Mouse (Mus musculus) spleen, adult 2 months (tissue): ENCODE results near the gene 9930104L06Rik. TPM values are rescaled to one million over a fixed set of nuclear protein-coding genes. Genes with fewer than 3 reads are reported as not detected.

Source experiments
- DNase-seq, 2 experiments: peaks; one replicate each; pipeline versions ENCODE4 v3.0.0 to v3.0.0-alpha.2; 2012 to 2021; ENCODE audit warnings: low spot score in 2 of 2, low read depth in 1 of 2
- H3K27ac ChIP-seq: fragments of 200-500 bp; 2 replicates; pipeline ENCODE4 v1.5.1; 2012; ENCODE audit warnings: low read length, inconsistent platforms; ENCODE audit not compliant: insufficient read depth
- H3K27me3 ChIP-seq: fragments of 200-500 bp; 2 replicates; pipeline ENCODE4 v1.6.1; 2012; ENCODE audit warnings: mild to moderate bottlenecking, moderate library complexity, low read length, inconsistent platforms; ENCODE audit not compliant: control insufficient read depth, insufficient read depth
- H3K36me3 ChIP-seq: fragments of 200-500 bp; 2 replicates; pipeline ENCODE4 v1.6.1; 2012; ENCODE audit warnings: mild to moderate bottlenecking, low read length, inconsistent platforms; ENCODE audit not compliant: control insufficient read depth, insufficient read depth
- H3K4me1 ChIP-seq: fragments of 200-500 bp; 2 replicates; pipeline ENCODE4 v1.6.1; 2011; ENCODE audit warnings: inconsistent platforms; ENCODE audit not compliant: control insufficient read depth, insufficient read depth, insufficient read length
- H3K4me3 ChIP-seq: fragments of 200-500 bp; 2 replicates; pipeline ENCODE4 v1.5.1; 2011; ENCODE audit warnings: mild to moderate bottlenecking, inconsistent platforms; ENCODE audit not compliant: insufficient read depth, insufficient read length; ENCODE audit errors: extremely low read depth
- CTCF ChIP-seq: fragments of 200-500 bp; IDR thresholded peaks from 2 replicates; pipeline ENCODE4 v1.5.1; 2011; ENCODE audit warnings: mild to moderate bottlenecking, inconsistent platforms; ENCODE audit not compliant: insufficient read depth, insufficient read length, insufficient replicate concordance; ENCODE audit errors: extremely low read depth
- POLR2A ChIP-seq: fragments of 200-500 bp; IDR thresholded peaks from 2 replicates; pipeline ENCODE4 v1.6.1; 2011; ENCODE audit warnings: low read depth, low read length, inconsistent platforms
- WGBS: fragments of 180-500 bp; shearing (Covaris S2); methylation state at CpG from one replicate; pipeline ENCODE4 v1.1.7; 2018; 5-methylcytosine and 5-hydroxymethylcytosine counted together
- polyA plus RNA-seq: library from polyadenylated mRNA; depleted of rRNA; stranded (reverse); fragments of >200 nt; gene quantifications from 2 replicates; pipeline ENCODE4 v1.2.3, GENCODE M21; 2012

The 9930104L06Rik gene
- polyA plus RNA-seq, 1 experiment: 13.2 TPM

- no peaks in the 10 kb centered on the region for H3K27me3 ChIP-seq
- no peak overlapping the region for H3K4me3 ChIP-seq
- TF ChIP-seq POLR2A (no peak), CTCF (no peak)
- H3K27ac ChIP-seq: no peak overlapping the region
- WGBS: 88% methylated on average over 5 of the region's 5 CpGs
- peaks cover 10% of the 10 kb centered on the region for H3K36me3 ChIP-seq
- DNase-seq: no peak
- 0 out of 2 replicates have a peak, but pooled peaks cover 4% of the 10 kb centered on the region for H3K4me1 ChIP-seq
These were observed 6.9 kb downstream of the 9930104L06Rik start for GRCm38 (mm10) chr4:124943781-124944180.

- H3K36me3 ChIP-seq: peaks cover 9% of the 10 kb centered on the region
- TF ChIP-seq POLR2A (no peak), CTCF (no peak)
- no peak overlapping the region for H3K4me3 ChIP-seq
- DNase-seq: no peak
- H3K27me3 ChIP-seq: no peaks in the 10 kb centered on the region
- WGBS: 69% methylated on average over 2 of the region's 2 CpGs
- 0 out of 2 replicates have a peak, but pooled peaks cover 4% of the 10 kb centered on the region for H3K4me1 ChIP-seq
- no peak overlapping the region for H3K27ac ChIP-seq
These were observed 8.1 kb downstream of the 9930104L06Rik start for GRCm38 (mm10) chr4:124944961-124945360.

- 85% methylated on average over 3 of the region's 3 CpGs for WGBS
- no peak for TF ChIP-seq POLR2A
- TF ChIP-seq CTCF: no peak
- no peaks in the 10 kb centered on the region for H3K36me3 ChIP-seq
- H3K27me3 ChIP-seq: no peaks in the 10 kb centered on the region
- no peak overlapping the region for H3K4me3 ChIP-seq
- no peaks in the 10 kb centered on the region for H3K4me1 ChIP-seq
- no peak for DNase-seq
- no peak overlapping the region for H3K27ac ChIP-seq
These were observed 12.6 kb downstream of the 9930104L06Rik start for GRCm38 (mm10) chr4:124949488-124949887.

GRCm38 (mm10) chr4:124950181-124951035, 13.6 kb downstream of the 9930104L06Rik start:
- H3K4me1 ChIP-seq: no peaks in the 10 kb centered on the region
- H3K27me3 ChIP-seq: no peaks in the 10 kb centered on the region
- H3K36me3 ChIP-seq: no peaks in the 10 kb centered on the region
- no peak for DNase-seq
- H3K4me3 ChIP-seq: no peak overlapping the region
- TF ChIP-seq CTCF (no peak), POLR2A (no peak)
- H3K27ac ChIP-seq: no peak overlapping the region
- 91% methylated on average over 21 of the region's 21 CpGs for WGBS

GRCm38 (mm10) chr4:124951036-124951433, 14.2 kb downstream of the 9930104L06Rik start:
- TF ChIP-seq CTCF: no peak
- no peak for TF ChIP-seq POLR2A
- H3K27me3 ChIP-seq: no peaks in the 10 kb centered on the region
- no peak for DNase-seq
- no peaks in the 10 kb centered on the region for H3K4me1 ChIP-seq
- 42% methylated on average over 10 of the region's 10 CpGs for WGBS
- H3K27ac ChIP-seq: no peak overlapping the region
- no peaks in the 10 kb centered on the region for H3K36me3 ChIP-seq
- H3K4me3 ChIP-seq: no peak overlapping the region

- WGBS: 72% methylated on average over 4 of the region's 4 CpGs
- H3K36me3 ChIP-seq: no peaks in the 10 kb centered on the region
- TF ChIP-seq CTCF: no peak
- TF ChIP-seq POLR2A: no peak
These were observed 16.7 kb downstream of the 9930104L06Rik start for GRCm38 (mm10) chr4:124953546-124953945.

GRCm38 (mm10) chr4:124957284-124957683, 20.4 kb downstream of the 9930104L06Rik start:
- Histone ChIP-seq H3K4me1 (no peaks in the 10 kb centered on the region), H3K27ac (no peak overlapping the region), H3K4me3 (no peak overlapping the region), H3K27me3 (no peaks in the 10 kb centered on the region), H3K36me3 (no peaks in the 10 kb centered on the region)
- TF ChIP-seq POLR2A (no peak), CTCF (no peak)
- DNase-seq: no peak
- WGBS: 78% methylated on average over 2 of the region's 2 CpGs

More at GRCm38 (mm10) chr4:124953546-124953945, 16.7 kb downstream of the 9930104L06Rik start:
- no peak for DNase-seq
- Histone ChIP-seq H3K27ac (no peak overlapping the region), H3K27me3 (no peaks in the 10 kb centered on the region), H3K4me3 (no peak overlapping the region), H3K4me1 (no peaks in the 10 kb centered on the region)
